Mouse (Mus musculus) heart, postnatal 0 days (tissue): ENCODE measurements around the gene Chic2. TPM values are rescaled to one million over a fixed set of nuclear protein-coding genes. Genes with fewer than 3 reads are reported as not detected.
A peak's percentile ranks its signal among the peaks of the same experiment; 100 is the strongest.

Source experiments
- ATAC-seq: fragments of 200-750 bp; cut with Nextera tagmentation; 2 replicates; pipeline ENCODE4 v1.8.0; 2017; ENCODE audit warnings: low read depth, moderate number of reproducible peaks, moderate library complexity; ENCODE audit not compliant: insufficient read depth
- DNase-seq: peaks from one replicate; pipeline ENCODE4 v3.0.0-alpha.2; 2016; ENCODE audit warnings: low spot score
- H3K27ac ChIP-seq: fragments of 300-500 bp; sonication (generic); 2 replicates; pipeline ENCODE4 v1.5.1; 2014; ENCODE audit warnings: low read depth, mild to moderate bottlenecking
- H3K27me3 ChIP-seq: fragments of 300-500 bp; sonication (generic); 2 replicates; pipeline ENCODE4 v1.6.1; 2014; ENCODE audit warnings: low read length, mixed read lengths; ENCODE audit not compliant: control insufficient read depth, insufficient read depth
- H3K36me3 ChIP-seq: fragments of 300-500 bp; sonication (generic); replicated peaks from 2 replicates; pipeline ENCODE4 v1.6.1; 2014; ENCODE audit warnings: low read length, mixed read lengths; ENCODE audit not compliant: control insufficient read depth, insufficient read depth
- H3K4me1 ChIP-seq: fragments of 300-500 bp; sonication (generic); 2 replicates; pipeline ENCODE4 v1.6.1; 2014; ENCODE audit warnings: antibody characterized with exemption; ENCODE audit not compliant: control insufficient read depth, insufficient read depth
- H3K4me2 ChIP-seq: fragments of 300-500 bp; sonication (generic); 2 replicates; pipeline ENCODE4 v1.6.1; 2014; ENCODE audit warnings: low read depth, mild to moderate bottlenecking, low read length, moderate library complexity
- H3K4me3 ChIP-seq: fragments of 300-500 bp; sonication (generic); 2 replicates; pipeline ENCODE4 v1.5.1; 2014; ENCODE audit warnings: low read depth, low read length
- H3K9ac ChIP-seq: fragments of 300-500 bp; sonication (generic); replicated peaks from 2 replicates; pipeline ENCODE4 v1.6.1; 2014; ENCODE audit warnings: low read depth, low read length, mixed read lengths
- H3K9me3 ChIP-seq: fragments of 300-500 bp; sonication (generic); replicated peaks from 2 replicates; pipeline ENCODE4 v1.6.1; 2016; ENCODE audit warnings: low read length; ENCODE audit not compliant: control insufficient read depth
- CTCF ChIP-seq: IDR thresholded peaks from 2 replicates; pipeline ENCODE4 v1.5.1; 2016; ENCODE audit warnings: antibody characterized with exemption, control low read depth, low read depth
- EP300 ChIP-seq: IDR thresholded peaks from 2 replicates; pipeline ENCODE4 v1.6.1; 2016; ENCODE audit warnings: antibody characterized with exemption, low read depth
- WGBS: fragments of 180-500 bp; shearing (Covaris S2); extraction: QIAGEN DNeasy Blood & Tissue Kit; methylation state at CpG from one replicate; pipeline ENCODE4 v1.1.7; 2014; 5-methylcytosine and 5-hydroxymethylcytosine counted together
- polyA plus RNA-seq: library from polyadenylated mRNA; unstranded; fragments of >200 nt; fragmentation: Nextera tagmentation; extraction: Ambion mirVana; gene quantifications from 2 replicates; pipeline ENCODE4 v1.2.1, GENCODE M21; 2015
- total RNA-seq: library from RNA; depleted of rRNA; stranded (reverse); fragments of >200 nt; gene quantifications from 2 replicates; pipeline ENCODE4 v1.2.3, GENCODE M21; 2014; ENCODE audit warnings: low replicate concordance; rRNA removed

Gene Chic2
- total RNA-seq (18.4 and 28.5 TPM in 2 replicates), polyA plus RNA-seq (27.4 and 28.5 TPM in 2 replicates)

GRCm38 (mm10) chr5:75044310-75044904 lies at the start of gene Chic2:
Chic2 (minus strand) TSS chr5:75044774.
- WGBS = 2% methylated on average over 65 of the region's 90 CpGs
- Histone ChIP-seq H3K4me1 (peaks cover 13% of the 10 kb centered on the region), H3K27me3 (no peaks in the 10 kb centered on the region), H3K9me3 (0 out of 2 replicates have a peak, but pooled peaks cover 4% of the 10 kb centered on the region), H3K4me3 (peak within 1 kb of the TSS; percentile 98), H3K27ac (peak within 1 kb of the TSS; percentile 95), H3K36me3 (no peaks in the 10 kb centered on the region), H3K9ac (peak within 1 kb of the TSS; percentile 99), H3K4me2 (peak within 1 kb of the TSS; percentile 81)
- DNase-seq (peak; percentile 81), ATAC-seq (peak; percentile 94)
- TF ChIP-seq CTCF = no peak
- no peak for TF ChIP-seq EP300

GRCm38 (mm10) chr5:75085906-75086305 lies 41.3 kb upstream of the Chic2 start:
- TF ChIP-seq CTCF = no peak
- TF ChIP-seq EP300 = no peak
- no peak overlapping the region for H3K27ac ChIP-seq
- no peak for ATAC-seq

GRCm38 (mm10) chr5:75085521-75085875 lies 40.9 kb upstream of the Chic2 start:
- Histone ChIP-seq H3K4me3 (no peak overlapping the region), H3K9ac (no peak overlapping the region), H3K4me2 (no peak overlapping the region), H3K4me1 (no peaks in the 10 kb centered on the region), H3K9me3 (no peaks in the 10 kb centered on the region), H3K27me3 (peaks cover 80% of the 10 kb centered on the region), H3K36me3 (no peaks in the 10 kb centered on the region), H3K27ac (no peak overlapping the region)
- TF ChIP-seq CTCF (no peak), EP300 (no peak)
- DNase-seq = no peak
- 6% methylated on average over 17 of the region's 17 CpGs for WGBS
- no peak for ATAC-seq

More at GRCm38 (mm10) chr5:75085906-75086305, 41.3 kb upstream of the Chic2 start:
- Histone ChIP-seq H3K9me3 (no peaks in the 10 kb centered on the region), H3K27me3 (peaks cover 79% of the 10 kb centered on the region), H3K9ac (no peak overlapping the region), H3K4me1 (no peaks in the 10 kb centered on the region), H3K36me3 (no peaks in the 10 kb centered on the region), H3K4me2 (no peak overlapping the region), H3K4me3 (no peak overlapping the region)
- no peak for DNase-seq
- 35% methylated on average over 4 of the region's 4 CpGs for WGBS

DNA sequence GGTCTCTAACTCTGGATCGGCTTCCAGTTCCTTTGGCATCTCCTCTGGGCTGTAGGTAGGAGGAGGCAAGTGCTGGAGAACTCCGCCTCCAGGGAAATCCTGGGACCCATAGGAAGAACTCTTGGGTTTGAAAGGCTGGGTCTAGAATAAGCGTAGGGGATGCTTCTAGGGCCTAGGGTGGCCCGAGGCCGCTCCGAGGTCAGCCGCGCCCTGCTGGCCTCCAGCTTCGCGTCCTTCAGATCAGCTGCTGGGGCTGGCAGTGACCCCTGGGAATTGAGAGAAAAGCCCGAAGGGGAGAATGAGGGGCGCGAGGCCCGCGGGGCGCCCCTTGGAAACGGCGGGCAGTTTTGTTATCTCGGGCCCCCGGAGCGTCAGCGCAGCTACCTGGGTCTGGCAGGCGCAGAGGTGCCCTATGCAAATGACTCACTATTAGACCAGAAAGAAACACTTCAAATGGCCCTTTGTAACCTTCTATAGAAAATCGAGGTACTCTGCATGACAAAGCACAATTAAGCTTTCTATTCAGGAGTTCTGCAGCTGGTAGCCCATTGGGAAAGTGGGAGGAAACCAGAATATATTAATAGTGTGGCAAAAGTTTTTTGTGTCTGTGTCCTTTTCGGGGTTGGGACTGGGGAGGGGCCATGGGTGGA lies 40.4 kb upstream of the Chic2 start:
- no peak overlapping the region for H3K4me2 ChIP-seq
- no peak overlapping the region for H3K27ac ChIP-seq
- peaks cover 82% of the 10 kb centered on the region for H3K27me3 ChIP-seq
- no peak overlapping the region for H3K4me3 ChIP-seq
- no peaks in the 10 kb centered on the region for H3K9me3 ChIP-seq
- no peak for TF ChIP-seq EP300
- TF ChIP-seq CTCF = no peak
- no peak for DNase-seq
- no peak for ATAC-seq
- WGBS = 3% methylated on average over 25 of the region's 25 CpGs
- no peaks in the 10 kb centered on the region for H3K36me3 ChIP-seq
- no peak overlapping the region for H3K9ac ChIP-seq
- H3K4me1 ChIP-seq = no peaks in the 10 kb centered on the region

GRCm38 (mm10) chr5:75084393-75084870 lies 39.9 kb upstream of the Chic2 start:
- no peaks in the 10 kb centered on the region for H3K4me1 ChIP-seq
- H3K9ac ChIP-seq = no peak overlapping the region
- no peaks in the 10 kb centered on the region for H3K36me3 ChIP-seq
- ATAC-seq (no peak), DNase-seq (no peak)
- H3K9me3 ChIP-seq = no peaks in the 10 kb centered on the region
- no peak overlapping the region for H3K27ac ChIP-seq
- H3K4me3 ChIP-seq = peak overlapping the region; percentile 25
- H3K27me3 ChIP-seq = peaks cover 88% of the 10 kb centered on the region
- 6% methylated on average over 8 of the region's 8 CpGs for WGBS
- peak overlapping the region; percentile 40 for H3K4me2 ChIP-seq
- no peak for TF ChIP-seq EP300
- no peak for TF ChIP-seq CTCF
